Mouse (Mus musculus) stomach, embryonic 16.5 days (tissue): ENCODE results near the gene Irak1bp1. TPM values are rescaled to one million over a fixed set of nuclear protein-coding genes. Genes with fewer than 3 reads are reported as not detected.

Experiments used
- ATAC-seq: fragments of 200-750 bp; cut with Nextera tagmentation; 2 replicates; pipeline ENCODE4 v1.8.0; 2017; ENCODE audit warnings: moderate number of reproducible peaks, moderate TSS enrichment; ENCODE audit not compliant: insufficient read depth, low FRiP score
- H3K27ac ChIP-seq: fragments of 300-500 bp; sonication (generic); 2 replicates; pipeline ENCODE4 v1.5.1; 2014; ENCODE audit warnings: low read length
- H3K27me3 ChIP-seq: fragments of 300-500 bp; sonication (generic); 2 replicates; pipeline ENCODE4 v1.6.1; 2014; ENCODE audit warnings: low read length, control low read depth, mixed read lengths; ENCODE audit not compliant: control insufficient read depth, insufficient read depth
- H3K36me3 ChIP-seq: fragments of 300-500 bp; sonication (generic); 2 replicates; pipeline ENCODE4 v1.6.1; 2014; ENCODE audit warnings: low read length; ENCODE audit not compliant: control insufficient read depth, insufficient read depth
- H3K4me1 ChIP-seq: fragments of 300-500 bp; sonication (generic); 2 replicates; pipeline ENCODE4 v1.6.1; 2014; ENCODE audit warnings: low read length, control low read depth, mixed read lengths; ENCODE audit not compliant: control insufficient read depth, insufficient read depth
- H3K4me2 ChIP-seq: fragments of 300-500 bp; sonication (generic); 2 replicates; pipeline ENCODE4 v1.6.1; 2014; ENCODE audit warnings: low read depth, low read length, mixed read lengths
- H3K4me3 ChIP-seq: fragments of 300-500 bp; sonication (generic); replicated peaks from 2 replicates; pipeline ENCODE4 v1.5.1; 2014; ENCODE audit warnings: mild to moderate bottlenecking, low read length
- H3K9ac ChIP-seq: fragments of 300-500 bp; sonication (generic); 2 replicates; pipeline ENCODE4 v1.6.1; 2014; ENCODE audit warnings: low read length
- H3K9me3 ChIP-seq: fragments of 300-500 bp; sonication (generic); replicated peaks from 2 replicates; pipeline ENCODE4 v1.6.1; 2016; ENCODE audit warnings: low read length, control low read depth; ENCODE audit not compliant: control insufficient read depth
- WGBS: fragments of 180-500 bp; shearing (Covaris S2); extraction: QIAGEN DNeasy Blood & Tissue Kit; methylation state at CpG from one replicate; pipeline ENCODE4 v1.1.7; 2014; 5-methylcytosine and 5-hydroxymethylcytosine counted together
- polyA plus RNA-seq: library from polyadenylated mRNA; unstranded; fragments of >200 nt; fragmentation: Nextera tagmentation; extraction: Ambion mirVana; gene quantifications from 2 replicates; pipeline ENCODE4 v1.2.1, GENCODE M21; 2015

The Irak1bp1 gene
- polyA plus RNA-seq, 1 experiment from 2014 or later = 12.4 TPM

DNA sequence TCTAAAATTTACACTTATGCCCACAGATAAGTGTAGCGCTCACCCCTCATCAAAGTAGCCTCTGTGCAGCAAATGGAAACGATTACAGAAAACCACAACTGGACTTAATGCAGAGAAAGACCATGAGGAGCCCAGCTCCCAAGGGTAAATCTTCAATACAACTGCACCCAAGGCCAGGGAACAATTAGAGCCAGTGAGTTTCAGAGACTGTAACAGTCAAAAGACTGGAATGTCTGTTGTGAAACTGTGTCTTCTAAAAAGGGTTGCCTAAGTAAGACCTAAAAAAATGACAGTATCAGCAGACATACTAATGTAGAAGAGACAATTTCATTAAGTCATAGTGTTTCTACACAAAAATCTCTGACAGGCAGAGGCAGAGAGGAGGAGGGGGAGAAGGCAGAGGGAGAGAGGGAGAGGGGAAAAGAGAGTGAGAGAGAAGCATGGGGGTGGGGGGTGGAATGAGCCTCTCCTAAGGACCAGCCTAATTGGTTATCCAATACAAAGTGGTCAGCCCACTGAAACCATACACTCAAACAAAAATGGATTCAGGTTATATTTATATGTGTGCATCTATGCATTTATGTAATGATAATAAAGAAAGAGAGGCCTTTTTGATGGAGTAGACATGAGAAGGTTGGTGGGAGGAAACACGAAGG lies 32.6 kb downstream of the Irak1bp1 start:
- peak overlapping the region; percentile 64 for H3K27ac ChIP-seq
- no peak overlapping the region for H3K4me2 ChIP-seq
- H3K4me3 ChIP-seq = no peak overlapping the region
- no peak overlapping the region for H3K9ac ChIP-seq
- 81% methylated on average over 3 of the region's 3 CpGs for WGBS
- 0 out of 2 replicates have a peak, but pooled peaks cover 7% of the 10 kb centered on the region for H3K36me3 ChIP-seq
- no peaks in the 10 kb centered on the region for H3K27me3 ChIP-seq
- H3K4me1 ChIP-seq = no peaks in the 10 kb centered on the region
- H3K9me3 ChIP-seq = no peaks in the 10 kb centered on the region
- no peak for ATAC-seq

DNA sequence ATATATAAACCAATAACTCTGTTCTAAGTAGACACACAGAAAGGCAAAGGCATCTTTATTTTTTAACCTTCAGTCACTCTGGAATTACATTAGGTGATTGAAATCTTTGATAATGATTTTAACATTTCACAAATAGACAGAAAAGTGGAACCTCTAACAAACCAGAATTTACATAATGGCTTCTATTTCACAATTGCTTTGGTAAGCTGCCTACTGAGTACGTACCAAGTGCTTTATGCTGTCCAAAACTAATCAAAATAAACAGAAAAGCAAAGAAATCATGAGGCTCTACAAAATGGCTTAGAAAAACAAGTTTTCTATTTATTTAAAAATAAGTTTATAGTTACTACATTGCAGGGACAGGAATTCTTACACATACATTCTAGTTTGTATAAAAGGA lies 36.8 kb downstream of the Irak1bp1 start:
- Histone ChIP-seq H3K4me2 (no peak overlapping the region), H3K27me3 (no peaks in the 10 kb centered on the region), H3K4me3 (no peak overlapping the region), H3K36me3 (peaks cover 8% of the 10 kb centered on the region; the same call in 1 of the 2 replicates), H3K9me3 (no peaks in the 10 kb centered on the region), H3K27ac (no peak overlapping the region), H3K9ac (no peak overlapping the region), H3K4me1 (no peaks in the 10 kb centered on the region)
- 71% methylated on average over 1 of the region's 1 CpGs for WGBS
- ATAC-seq = no peak

GRCm38 (mm10) chr9:82867698-82868097 lies 38.4 kb downstream of the Irak1bp1 start:
- Histone ChIP-seq H3K27ac (no peak overlapping the region), H3K4me1 (no peaks in the 10 kb centered on the region), H3K36me3 (peaks cover 11% of the 10 kb centered on the region; the same call in 1 of the 2 replicates), H3K4me3 (no peak overlapping the region), H3K9me3 (no peaks in the 10 kb centered on the region), H3K9ac (no peak overlapping the region), H3K27me3 (no peaks in the 10 kb centered on the region), H3K4me2 (no peak overlapping the region)
- no peak for ATAC-seq
- WGBS = 68% methylated on average over 3 of the region's 3 CpGs

DNA sequence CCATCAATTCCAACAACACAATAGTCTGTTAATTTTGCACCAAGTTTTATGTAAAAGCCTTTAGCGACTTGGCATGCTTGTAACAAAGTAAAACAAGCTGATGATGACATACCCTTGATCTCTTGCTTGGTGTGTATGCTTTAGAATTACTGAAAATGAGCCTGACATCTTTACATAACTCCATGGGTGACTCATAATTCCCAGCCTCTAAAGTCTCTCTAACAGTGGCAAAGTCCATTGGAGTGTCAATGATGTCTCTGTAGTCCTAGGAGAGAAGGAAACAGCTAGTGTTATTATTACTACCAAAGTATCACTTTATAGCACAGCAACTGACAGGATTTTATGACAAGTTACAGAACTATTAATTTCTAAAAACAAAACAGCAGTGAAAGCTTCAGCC lies 47.7 kb downstream of the Irak1bp1 start:
- H3K4me1 ChIP-seq = no peaks in the 10 kb centered on the region
- 82% methylated on average over 1 of the region's 1 CpGs for WGBS
- no peak overlapping the region for H3K9ac ChIP-seq
- H3K9me3 ChIP-seq = no peaks in the 10 kb centered on the region
- no peak overlapping the region for H3K27ac ChIP-seq
- H3K4me3 ChIP-seq = no peak overlapping the region
- H3K27me3 ChIP-seq = no peaks in the 10 kb centered on the region
- H3K4me2 ChIP-seq = no peak overlapping the region
- no peak for ATAC-seq
- H3K36me3 ChIP-seq = peaks cover 26% of the 10 kb centered on the region

- Histone ChIP-seq H3K4me2 (no peak overlapping the region), H3K27me3 (no peaks in the 10 kb centered on the region), H3K36me3 (peaks cover 12% of the 10 kb centered on the region), H3K27ac (no peak overlapping the region), H3K4me3 (no peak overlapping the region), H3K4me1 (no peaks in the 10 kb centered on the region), H3K9me3 (no peaks in the 10 kb centered on the region), H3K9ac (no peak overlapping the region)
- no peak for ATAC-seq
Observed at GRCm38 (mm10) chr9:82884177-82884576, 54.8 kb downstream of the Irak1bp1 start.

- H3K27ac ChIP-seq = no peak overlapping the region
- H3K4me1 ChIP-seq = no peaks in the 10 kb centered on the region
- no peaks in the 10 kb centered on the region for H3K27me3 ChIP-seq
- H3K9ac ChIP-seq = no peak overlapping the region
- no peak overlapping the region for H3K4me3 ChIP-seq
- ATAC-seq = no peak
- H3K36me3 ChIP-seq = peaks cover 11% of the 10 kb centered on the region
- H3K9me3 ChIP-seq = no peaks in the 10 kb centered on the region
- H3K4me2 ChIP-seq = no peak overlapping the region
Observed at GRCm38 (mm10) chr9:82888645-82889044, 59.3 kb downstream of the Irak1bp1 start.

Other genes starting within 250 kb of the Irak1bp1 start
- gene Phip, start 146.0 kb downstream of the Irak1bp1 start, polyA plus RNA-seq = 53.8 and 60.1 TPM in 2 replicates